Mouse (Mus musculus) monocyte, adult 5-6 weeks (primary cell): Measurements from ENCODE around the gene Idnk. TPM values are rescaled to one million over a fixed set of nuclear protein-coding genes. Genes with fewer than 3 reads are reported as not detected.

ENCODE experiments used
- total RNA-seq: library from RNA; stranded (forward); fragments of 200-1000, 200-491, 200-594 nt; gene quantifications from 3 replicates; pipeline ENCODE4 v1.2.3, GENCODE M21; 2017

Idnk gene
- total RNA-seq, 1 experiment from 2014 or later = 44.6 TPM

Other genes starting within 250 kb of the Idnk start
- not detected in 3 replicates for gene Spock1, start 249.3 kb upstream of the Idnk start, total RNA-seq
- 0.19 to 0.29 TPM in 2 of 3 replicates, not detected in the other for gene Klhl3, start 44.1 kb upstream of the Idnk start, total RNA-seq
- 47.3 to 65.4 TPM (median 52.6 TPM) in 3 replicates for gene Hnrnpa0, start 29.1 kb upstream of the Idnk start, total RNA-seq
- 45.1 to 61.2 TPM (median 45.8 TPM) in 3 replicates for gene Ubqln1, start 58.0 kb downstream of the Idnk start, total RNA-seq
- 0.97 to 3.3 TPM (median 2.5 TPM) in 3 replicates for gene Gkap1, start 118.0 kb downstream of the Idnk start, total RNA-seq
- gene Kif27, start 201.5 kb downstream of the Idnk start, total RNA-seq = 0.29 TPM in 1 of 3 replicates, not detected in the others
- 16.4 to 20.7 TPM (median 20.3 TPM) in 3 replicates for gene 2210016F16Rik, start 227.6 kb downstream of the Idnk start, total RNA-seq
- 24.3 to 29.6 TPM (median 27.1 TPM) in 3 replicates for gene Rmi1, start 244.6 kb downstream of the Idnk start, total RNA-seq
- 1,699 to 1,884 TPM (median 1,722 TPM) in 3 replicates for gene Hnrnpk, start 245.7 kb downstream of the Idnk start, total RNA-seq